Comparison of ENCODE assay signal across 8 mouse cellular contexts in genomic region chr4:126259523-126260160, GRCm38 (mm10). TPM values are rescaled to one million over a fixed set of nuclear protein-coding genes. Genes with fewer than 3 reads are reported as not detected.
A peak's percentile ranks its signal among the peaks of the same experiment; 100 is the strongest.
DNase-seq lines count a peak whose midpoint lies in the region; ATAC-seq and TF ChIP-seq lines count a peak whose summit lies in the region.

No protein-coding gene starts in this region.

- H3K4me1 ChIP-seq in heart, adult 2 months (ENCODE audit: control insufficient read depth, insufficient read depth, low read length): peaks cover 31% of the 10 kb centered on the region
- peaks cover 48% of the 10 kb centered on the region for H3K4me1 ChIP-seq in lung, embryonic 16.5 days (replicated peaks; ENCODE audit: control insufficient read depth, insufficient read depth, low read length)

- peak overlapping the region; percentile 48 for H3K4me2 ChIP-seq in lung, embryonic 16.5 days (ENCODE audit: low read depth, low read length)

- peaks cover 3% of the 10 kb centered on the region for H3K79me2 ChIP-seq in heart, adult 2 months (replicated peaks; ENCODE audit: control insufficient read depth, insufficient read depth, low read length)

- peak; percentile 55 for DNase-seq in left cerebral cortex, postnatal 4 days
- no peak for DNase-seq in left cerebral cortex, postnatal 36 days (ENCODE audit: low spot score in 2 of 2)
- DNase-seq in embryo, embryonic 10 days (ENCODE audit: low spot score): peak; percentile 90
- DNase-seq in heart, adult 2 months: peak; percentile 88 to 92
- peak; percentile 77 for DNase-seq in kidney, adult 18-20 months
- peak; percentile 56 for DNase-seq in retina, embryonic 14.5 days (ENCODE audit: low spot score)
- no peak for DNase-seq in right cerebral cortex, postnatal 36 days (ENCODE audit: low spot score in 2 of 2)

- H3K36me3 ChIP-seq in heart, adult 2 months (ENCODE audit: control insufficient read depth, insufficient read depth, low read length): peaks cover 5% of the 10 kb centered on the region; the same call in 1 of the 2 replicates
- H3K36me3 ChIP-seq in lung, embryonic 16.5 days (ENCODE audit: control insufficient read depth, insufficient read depth, low read length): no peaks in the 10 kb centered on the region

- intact Hi-C loops in left cerebral cortex, postnatal 4 days (cut with DNase I): loop anchor here (5.0 kb wide), 3 partner anchors 32 to 77 kb away; no protein-coding TSS in a partner anchor
- intact Hi-C loops in left cerebral cortex, postnatal 36 days (cut with DNase I): no loop called here
- intact Hi-C loops in heart, adult 2 months (cut with DNase I): loop anchor here (5.0 kb wide), 2 partner anchors 157 to 172 kb away; partner anchors contain the start of gene Stk40

- peak; percentile 56 for ATAC-seq in lung, embryonic 16.5 days (ENCODE audit: low read depth)

- peak; percentile 58; the same call in 1 of the 2 replicates for TF ChIP-seq EP300 in heart, adult 2 months (IDR thresholded peaks at IDR 0.05; ENCODE audit: insufficient read depth, low read depth, low read length)

- H3K9ac ChIP-seq in heart, adult 2 months (ENCODE audit: low read depth, low read length): peak overlapping the region; percentile 64
- H3K9ac ChIP-seq in lung, embryonic 16.5 days (ENCODE audit: low read length): peak overlapping the region; percentile 25

- H3K9me3 ChIP-seq in lung, embryonic 16.5 days (ENCODE audit: control insufficient read depth, low read length): no peaks in the 10 kb centered on the region

- WGBS in heart, adult 2 months: 1% methylated on average over 15 of the region's 15 CpGs
- WGBS in lung, embryonic 16.5 days: 1% methylated on average over 15 of the region's 15 CpGs

- H3K4me3 ChIP-seq in heart, adult 2 months: peak overlapping the region; percentile 32
- H3K4me3 ChIP-seq in lung, embryonic 16.5 days (ENCODE audit: low read length): peak overlapping the region; percentile 24

- peak overlapping the region; percentile 93 for H3K27ac ChIP-seq in heart, adult 2 months
- peak overlapping the region; percentile 95 for H3K27ac ChIP-seq in lung, embryonic 16.5 days (ENCODE audit: low read length)

- no peak for TF ChIP-seq CTCF in heart, adult 2 months (IDR thresholded peaks at IDR 0.05)

- H3K27me3 ChIP-seq in heart, adult 2 months (ENCODE audit: control insufficient read depth, insufficient read depth, low read length): no peaks in the 10 kb centered on the region
- H3K27me3 ChIP-seq in lung, embryonic 16.5 days (ENCODE audit: control insufficient read depth, insufficient read depth, low read depth, low read length): no peaks in the 10 kb centered on the region

- peak; percentile 88 for TF ChIP-seq POLR2A in heart, adult 2 months (IDR thresholded peaks at IDR 0.05; ENCODE audit: insufficient read depth, low read depth, low read length)

RNA-seq across cellular contexts. Expression of gene Trappc3, which starts 2.5 kb away (rescaled TPM):
- 100 to 1,000 TPM; 102 to 105 TPM for total RNA-seq in left cerebral cortex, postnatal 4 days (2021)
- total RNA-seq in left cerebral cortex, postnatal 36 days (2021): 10 to 100 TPM; 75.7 to 90.0 TPM
- 10 to 100 TPM; 46.3 to 49.5 TPM for total RNA-seq in heart, adult 2 months (2021)
- polyA plus RNA-seq in heart, adult 2 months (2012; rRNA removed): 41.0 and 65.9 TPM in 2 replicates
- 101 and 107 TPM in 2 replicates for polyA plus RNA-seq in lung, embryonic 16.5 days (2015; fragmentation: Nextera tagmentation; extraction: Ambion mirVana)

RNA-seq across cellular contexts. Expression of gene Map7d1, which starts 3.5 kb away (rescaled TPM):
- total RNA-seq in left cerebral cortex, postnatal 4 days (2021): 100 to 1,000 TPM; 211 to 214 TPM
- 100 to 1,000 TPM; 288 TPM for total RNA-seq in left cerebral cortex, postnatal 36 days (2021)
- total RNA-seq in heart, adult 2 months (2021): 100 to 1,000 TPM; 253 to 267 TPM
- polyA plus RNA-seq in heart, adult 2 months (2012; rRNA removed): 149 and 161 TPM in 2 replicates
- 26.0 and 26.9 TPM in 2 replicates for polyA plus RNA-seq in lung, embryonic 16.5 days (2015; fragmentation: Nextera tagmentation; extraction: Ambion mirVana)

RNA-seq across cellular contexts. Expression of gene Col8a2, which starts 27.0 kb away (rescaled TPM):
- total RNA-seq in left cerebral cortex, postnatal 4 days (2021): 1 to 10 TPM; 2.2 to 3.4 TPM
- 1 to 10 TPM; 1.6 to 1.7 TPM for total RNA-seq in left cerebral cortex, postnatal 36 days (2021)
- under 1 TPM; 0.57 to 0.66 TPM for total RNA-seq in heart, adult 2 months (2021)
- polyA plus RNA-seq in heart, adult 2 months (2012; rRNA removed): 0.45 and 0.91 TPM in 2 replicates
- polyA plus RNA-seq in lung, embryonic 16.5 days (2015; fragmentation: Nextera tagmentation; extraction: Ambion mirVana): 3.6 and 4.6 TPM in 2 replicates

RNA-seq across cellular contexts. Expression of gene Thrap3, which starts 57.1 kb away (rescaled TPM):
- 100 to 1,000 TPM; 165 TPM for total RNA-seq in left cerebral cortex, postnatal 4 days (2021)
- 100 to 1,000 TPM; 134 to 159 TPM for total RNA-seq in left cerebral cortex, postnatal 36 days (2021)
- 100 to 1,000 TPM; 100 to 118 TPM for total RNA-seq in heart, adult 2 months (2021)
- 37.9 and 61.4 TPM in 2 replicates for polyA plus RNA-seq in heart, adult 2 months (2012; rRNA removed)
- 197 and 213 TPM in 2 replicates for polyA plus RNA-seq in lung, embryonic 16.5 days (2015; fragmentation: Nextera tagmentation; extraction: Ambion mirVana)

Comparison
In these comparisons a context has a peak if more than half of its experiments do, and no peak if none do; other contexts are left out.
1. DNase-seq: peak in left cerebral cortex, postnatal 4 days (single experiment), embryo, embryonic 10 days (single experiment), heart, adult 2 months (2 of 2), kidney, adult 18-20 months (single experiment) and retina, embryonic 14.5 days (single experiment); none in left cerebral cortex, postnatal 36 days (0 of 2) and right cerebral cortex, postnatal 36 days (0 of 2).